Mouse (Mus musculus) midbrain, embryonic 12.5 days (tissue): ENCODE measurements around the gene Prkaa2. TPM values are rescaled to one million over a fixed set of nuclear protein-coding genes. Genes with fewer than 3 reads are reported as not detected.
"Not testable (repeated sequence)": the region's sequence is repeated elsewhere in the genome, so short reads cannot be mapped to it uniquely, and the experiment has no call there.

Source experiments
- ATAC-seq: fragments of 200-750 bp; cut with Nextera tagmentation; 2 replicates; pipeline ENCODE4 v1.8.0; 2017; ENCODE audit warnings: low read depth, moderate TSS enrichment, moderate library complexity; ENCODE audit not compliant: low FRiP score
- H3K27ac ChIP-seq: fragments of 300-500 bp; sonication (generic); replicated peaks from 2 replicates; pipeline ENCODE4 v1.5.1; 2016; ENCODE audit warnings: mild to moderate bottlenecking
- H3K27me3 ChIP-seq: fragments of 300-500 bp; sonication (generic); 2 replicates; pipeline ENCODE4 v1.6.1; 2016; ENCODE audit warnings: mild to moderate bottlenecking
- H3K36me3 ChIP-seq: fragments of 300-500 bp; sonication (generic); 2 replicates; pipeline ENCODE4 v1.6.1; 2016
- H3K4me1 ChIP-seq: fragments of 300-500 bp; sonication (generic); 2 replicates; pipeline ENCODE4 v1.6.1; 2016
- H3K4me2 ChIP-seq: fragments of 300-500 bp; sonication (generic); replicated peaks from 2 replicates; pipeline ENCODE4 v1.6.1; 2016; ENCODE audit warnings: mild to moderate bottlenecking, moderate library complexity
- H3K4me3 ChIP-seq: fragments of 300-500 bp; sonication (generic); 2 replicates; pipeline ENCODE4 v1.5.1; 2016; ENCODE audit warnings: mild to moderate bottlenecking
- H3K9ac ChIP-seq: fragments of 300-500 bp; sonication (generic); replicated peaks from 2 replicates; pipeline ENCODE4 v1.6.1; 2016; ENCODE audit warnings: mild to moderate bottlenecking, moderate library complexity
- H3K9me3 ChIP-seq: fragments of 300-500 bp; sonication (generic); 2 replicates; pipeline ENCODE4 v1.6.1; 2016; ENCODE audit warnings: mild to moderate bottlenecking
- WGBS: fragments of 180-500 bp; shearing (Covaris S2); methylation state at CpG from one replicate; pipeline ENCODE4 v1.1.7; 2016; 5-methylcytosine and 5-hydroxymethylcytosine counted together
- polyA plus RNA-seq: library from polyadenylated mRNA; unstranded; fragments of >200 nt; fragmentation: Nextera tagmentation; extraction: Ambion mirVana; gene quantifications from 2 replicates; pipeline ENCODE4 v1.2.1, GENCODE M21; 2016

The Prkaa2 gene
- polyA plus RNA-seq, 1 experiment from 2014 or later, result 6.2 TPM

DNA sequence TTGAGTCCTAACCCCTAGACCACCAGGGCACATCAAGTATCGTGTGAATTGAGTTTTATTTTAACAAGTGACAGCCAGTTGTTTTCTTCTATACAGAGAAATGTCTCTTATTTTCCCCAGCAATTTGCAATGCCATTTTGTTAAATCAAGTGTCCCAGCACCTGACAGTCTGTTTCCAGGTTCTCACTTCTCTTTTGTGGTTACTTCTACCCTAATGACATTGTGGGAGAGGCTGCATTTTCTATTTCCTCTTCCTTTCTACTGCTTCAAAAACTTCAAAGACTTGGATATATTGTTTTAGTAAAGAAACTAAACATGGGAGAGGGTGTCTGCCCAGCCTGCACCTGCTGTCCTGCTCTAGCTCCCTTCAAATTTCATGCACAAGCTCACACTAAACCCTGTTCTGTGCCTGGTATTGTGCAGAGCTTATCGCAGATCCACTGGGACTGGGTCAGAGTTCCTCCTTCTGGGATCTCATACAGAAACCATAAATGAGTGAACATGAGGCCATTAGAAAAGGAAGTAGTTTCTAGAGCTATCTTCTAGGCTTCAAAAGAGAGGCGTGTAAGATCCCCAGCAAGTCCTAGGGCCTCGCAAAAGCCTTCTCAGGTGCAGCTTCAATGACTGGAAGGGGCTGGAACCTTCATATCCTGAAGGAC lies 102.2 kb downstream of the Prkaa2 start:
- 89% methylated on average over 4 of the region's 4 CpGs for WGBS
- H3K36me3 ChIP-seq, result no peaks in the 10 kb centered on the region

DNA sequence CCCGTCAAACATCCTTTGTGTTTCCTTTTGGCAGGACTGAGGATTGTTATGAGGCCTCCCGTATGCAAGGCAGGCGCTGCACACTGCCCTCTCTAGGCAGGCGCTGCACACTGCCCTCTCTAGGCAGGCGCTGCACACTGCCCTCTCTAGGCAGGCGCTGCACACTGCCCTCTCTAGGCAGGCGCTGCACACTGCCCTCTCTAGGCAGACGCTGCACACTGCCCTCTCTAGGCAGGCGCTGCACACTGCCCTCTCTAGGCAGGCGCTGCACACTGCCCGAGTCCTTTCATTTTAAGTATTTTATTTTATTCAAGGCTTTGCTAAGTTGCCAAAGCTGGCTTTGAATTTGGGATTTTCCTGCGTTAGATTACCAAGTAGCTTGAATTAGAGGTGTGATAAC lies 105.0 kb downstream of the Prkaa2 start:
- not testable (repeated sequence) for H3K9me3 ChIP-seq, H3K9ac ChIP-seq, ATAC-seq, H3K27me3 ChIP-seq, H3K4me3 ChIP-seq, H3K36me3 ChIP-seq, H3K27ac ChIP-seq, H3K4me1 ChIP-seq, H3K4me2 ChIP-seq
- WGBS, result 83% methylated on average over 12 of the region's 12 CpGs

More for the DNA sequence above, 102.2 kb downstream of the Prkaa2 start:
- H3K9ac ChIP-seq, result no peak overlapping the region
- no peak overlapping the region for H3K4me3 ChIP-seq
- H3K9me3 ChIP-seq, result no peaks in the 10 kb centered on the region
- H3K27ac ChIP-seq, result no peak overlapping the region
- no peaks in the 10 kb centered on the region for H3K27me3 ChIP-seq
- H3K4me1 ChIP-seq, result no peaks in the 10 kb centered on the region
- no peak overlapping the region for H3K4me2 ChIP-seq
- ATAC-seq, result no peak

DNA sequence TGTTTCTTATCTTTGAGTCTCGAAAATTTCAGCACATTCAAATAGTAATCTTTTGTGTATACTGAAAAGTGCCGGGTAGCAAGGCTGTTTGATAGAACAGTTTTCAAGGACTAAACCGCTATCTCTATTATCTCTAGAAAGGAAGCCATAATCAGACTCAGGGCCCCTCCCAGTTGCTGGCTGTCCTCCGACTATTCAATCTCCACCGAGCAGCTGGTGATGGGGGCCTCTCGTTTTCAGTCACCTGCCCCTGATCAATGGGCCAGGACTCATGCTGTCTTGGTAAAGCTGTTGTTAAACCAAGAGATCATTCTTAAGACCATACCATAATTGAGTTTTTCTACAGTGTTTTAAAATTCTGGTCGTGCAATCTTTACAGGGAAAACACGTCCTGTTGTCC lies 105.6 kb downstream of the Prkaa2 start:
- 79% methylated on average over 8 of the region's 8 CpGs for WGBS
- no peak for ATAC-seq

DNA sequence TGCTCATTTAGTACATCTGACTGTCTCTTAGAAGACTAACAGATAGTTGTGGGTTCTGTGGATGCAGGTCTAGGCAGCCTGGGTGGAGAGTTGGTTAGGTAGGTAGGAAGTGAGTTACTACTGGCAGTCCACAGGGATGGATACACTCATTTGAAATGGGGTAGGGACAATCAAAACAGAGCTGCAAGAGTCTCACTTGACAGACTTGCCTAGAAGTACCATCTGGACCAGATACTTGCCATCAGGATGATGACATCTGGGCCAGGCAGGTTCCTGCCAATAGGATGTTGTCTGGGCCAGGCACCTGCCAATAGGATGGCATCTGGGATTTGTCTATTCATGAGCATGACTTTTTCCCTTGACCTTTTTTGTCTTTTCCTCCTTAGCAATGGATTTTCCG lies 108.0 kb downstream of the Prkaa2 start:
- no peak overlapping the region for H3K27ac ChIP-seq
- no peaks in the 10 kb centered on the region for H3K4me1 ChIP-seq
- H3K4me3 ChIP-seq, result no peak overlapping the region
- H3K27me3 ChIP-seq, result no peaks in the 10 kb centered on the region
- H3K36me3 ChIP-seq, result no peaks in the 10 kb centered on the region
- H3K4me2 ChIP-seq, result no peak overlapping the region
- 61% methylated on average over 1 of the region's 1 CpGs for WGBS
- H3K9me3 ChIP-seq, result no peaks in the 10 kb centered on the region
- no peak for ATAC-seq
- H3K9ac ChIP-seq, result no peak overlapping the region

More for the DNA sequence above, 105.6 kb downstream of the Prkaa2 start:
- Histone ChIP-seq H3K27ac (no peak overlapping the region), H3K9me3 (no peaks in the 10 kb centered on the region), H3K27me3 (no peaks in the 10 kb centered on the region), H3K4me2 (no peak overlapping the region), H3K4me3 (no peak overlapping the region), H3K9ac (no peak overlapping the region), H3K4me1 (no peaks in the 10 kb centered on the region), H3K36me3 (no peaks in the 10 kb centered on the region)

DNA sequence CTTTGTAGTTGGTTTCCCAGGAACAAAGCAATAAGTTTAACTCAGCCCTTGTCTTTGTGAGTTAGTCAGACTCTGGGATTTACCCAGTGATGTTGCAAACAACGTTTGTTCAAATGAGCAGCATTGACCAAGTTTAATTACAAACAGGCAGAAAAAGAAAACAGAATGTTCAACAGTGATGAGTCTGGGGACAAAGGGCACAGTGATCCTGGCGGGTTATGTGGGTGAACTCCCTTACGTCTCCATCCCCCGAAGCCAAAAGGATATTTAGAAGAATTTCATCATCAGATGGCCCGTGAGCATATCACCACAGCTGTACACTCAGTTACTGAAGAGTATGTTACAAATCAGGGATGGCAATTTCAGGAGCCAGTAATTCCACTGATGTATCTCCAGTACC lies 110.0 kb downstream of the Prkaa2 start:
- Histone ChIP-seq H3K9ac (no peak overlapping the region), H3K36me3 (no peaks in the 10 kb centered on the region), H3K27me3 (no peaks in the 10 kb centered on the region), H3K27ac (no peak overlapping the region), H3K4me3 (no peak overlapping the region), H3K4me2 (no peak overlapping the region), H3K9me3 (no peaks in the 10 kb centered on the region), H3K4me1 (no peaks in the 10 kb centered on the region)
- ATAC-seq, result no peak
- WGBS, result 76% methylated on average over 5 of the region's 5 CpGs

DNA sequence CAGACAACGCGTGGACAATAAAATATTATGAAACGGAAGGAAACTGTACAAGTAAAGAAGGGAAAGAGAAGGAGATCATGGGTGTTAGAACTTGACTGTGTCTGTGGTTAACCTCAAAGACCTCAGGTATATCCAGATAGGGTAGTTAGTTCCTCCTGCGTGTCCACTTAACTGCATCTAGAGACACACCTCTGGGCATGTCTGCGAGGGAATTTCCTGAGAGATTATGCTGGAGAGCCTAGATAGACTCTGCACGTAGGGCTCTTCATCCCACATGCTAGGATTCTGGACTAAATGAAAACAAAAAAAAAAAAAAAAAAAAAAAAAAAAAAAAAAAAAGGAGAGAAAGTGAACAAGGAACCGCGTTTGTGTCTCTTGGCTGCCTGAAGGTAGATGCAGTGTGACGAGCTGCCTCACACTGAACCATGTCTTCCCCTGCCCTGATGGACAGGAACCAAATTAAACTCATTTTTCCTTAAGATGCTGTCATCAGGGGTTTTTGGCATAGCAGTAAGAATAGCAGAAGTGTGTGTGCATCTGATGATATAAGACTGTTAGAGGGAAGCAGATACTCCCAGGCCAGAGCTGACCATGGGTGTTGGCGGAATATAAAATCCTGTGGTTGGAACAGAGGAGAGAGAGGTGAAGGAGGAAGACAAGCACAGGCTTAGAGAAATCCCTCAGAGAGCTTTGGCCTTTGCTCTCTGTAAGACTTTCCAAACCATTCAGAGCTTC lies 116.4 kb downstream of the Prkaa2 start:
- Histone ChIP-seq H3K36me3 (no peaks in the 10 kb centered on the region), H3K9ac (no peak overlapping the region), H3K4me1 (no peaks in the 10 kb centered on the region), H3K4me2 (no peak overlapping the region), H3K9me3 (no peaks in the 10 kb centered on the region), H3K4me3 (no peak overlapping the region), H3K27ac (no peak overlapping the region), H3K27me3 (no peaks in the 10 kb centered on the region)
- no peak for ATAC-seq
- WGBS, result 93% methylated on average over 10 of the region's 10 CpGs

DNA sequence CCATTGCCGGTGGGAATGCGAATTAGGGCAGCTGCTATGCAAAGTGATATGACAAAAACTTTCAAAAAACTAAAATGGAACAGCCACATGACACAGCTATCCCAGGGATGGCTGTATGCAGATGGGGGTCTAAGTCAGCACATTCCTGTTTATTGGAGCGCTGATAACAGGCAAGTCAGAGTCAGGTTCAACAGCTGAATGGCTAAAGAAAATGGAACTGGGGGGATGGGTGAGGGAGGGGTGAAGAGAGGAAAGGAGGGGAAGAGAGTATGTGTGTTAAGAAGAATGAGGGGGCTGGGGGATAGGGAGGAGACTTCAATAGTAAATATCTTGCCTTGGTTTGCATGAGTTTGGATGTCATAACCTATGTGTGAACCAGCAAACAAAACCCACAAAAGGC lies 117.4 kb downstream of the Prkaa2 start:
- Histone ChIP-seq H3K4me3 (no peak overlapping the region), H3K9me3 (no peaks in the 10 kb centered on the region), H3K4me2 (no peak overlapping the region), H3K4me1 (no peaks in the 10 kb centered on the region), H3K9ac (no peak overlapping the region), H3K27ac (no peak overlapping the region), H3K27me3 (no peaks in the 10 kb centered on the region), H3K36me3 (no peaks in the 10 kb centered on the region)
- no peak for ATAC-seq
- WGBS, result 82% methylated on average over 3 of the region's 3 CpGs

DNA sequence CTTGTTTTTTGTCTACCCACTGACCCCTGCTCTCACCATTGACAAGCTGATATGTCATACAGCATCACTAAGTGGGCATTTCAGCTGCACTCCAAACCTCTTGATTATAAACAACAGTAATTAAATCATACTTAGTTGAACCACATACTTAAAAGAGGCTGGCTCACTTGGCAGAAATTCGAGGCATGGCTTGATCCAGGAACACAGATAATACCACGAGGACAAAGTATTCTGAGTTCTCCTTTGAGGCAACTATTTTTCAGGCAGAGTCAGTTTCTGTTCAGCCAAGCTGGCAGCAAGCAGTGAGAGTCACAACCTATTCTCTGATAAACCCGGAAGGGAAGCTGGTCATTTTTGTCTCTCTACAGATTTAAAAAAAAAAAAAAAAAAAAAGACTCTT lies 119.0 kb downstream of the Prkaa2 start:
- Histone ChIP-seq H3K9ac (no peak overlapping the region), H3K36me3 (no peaks in the 10 kb centered on the region), H3K9me3 (no peaks in the 10 kb centered on the region), H3K4me1 (no peaks in the 10 kb centered on the region), H3K4me3 (no peak overlapping the region), H3K4me2 (no peak overlapping the region), H3K27ac (no peak overlapping the region), H3K27me3 (no peaks in the 10 kb centered on the region)
- no peak for ATAC-seq
- WGBS, result 75% methylated on average over 3 of the region's 3 CpGs

DNA sequence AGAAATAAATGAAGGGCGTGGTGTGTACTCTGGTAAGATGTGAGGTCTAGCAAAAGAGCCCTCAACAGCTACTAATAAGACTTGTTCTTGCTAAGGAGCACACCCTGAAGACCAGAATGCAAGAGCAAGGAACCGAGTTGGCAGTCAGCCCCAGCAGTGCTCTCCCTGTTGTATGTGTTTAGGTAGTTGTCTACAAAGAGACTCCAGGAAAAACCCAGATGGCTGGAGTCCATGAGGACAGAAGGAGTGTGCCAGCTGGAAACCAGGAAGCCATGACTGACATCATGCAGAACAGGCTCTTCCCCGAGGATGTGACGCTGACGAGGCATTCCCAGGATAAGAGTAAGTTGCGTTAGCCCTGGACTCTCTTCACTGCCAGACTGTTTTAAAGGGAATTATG lies 119.7 kb downstream of the Prkaa2 start:
- H3K27ac ChIP-seq, result no peak overlapping the region
- H3K9ac ChIP-seq, result no peak overlapping the region
- H3K4me3 ChIP-seq, result no peak overlapping the region
- H3K4me2 ChIP-seq, result no peak overlapping the region
- WGBS, result 92% methylated on average over 6 of the region's 6 CpGs
- no peaks in the 10 kb centered on the region for H3K9me3 ChIP-seq
- no peaks in the 10 kb centered on the region for H3K4me1 ChIP-seq
- H3K27me3 ChIP-seq, result no peaks in the 10 kb centered on the region
- ATAC-seq, result no peak
- no peaks in the 10 kb centered on the region for H3K36me3 ChIP-seq

DNA sequence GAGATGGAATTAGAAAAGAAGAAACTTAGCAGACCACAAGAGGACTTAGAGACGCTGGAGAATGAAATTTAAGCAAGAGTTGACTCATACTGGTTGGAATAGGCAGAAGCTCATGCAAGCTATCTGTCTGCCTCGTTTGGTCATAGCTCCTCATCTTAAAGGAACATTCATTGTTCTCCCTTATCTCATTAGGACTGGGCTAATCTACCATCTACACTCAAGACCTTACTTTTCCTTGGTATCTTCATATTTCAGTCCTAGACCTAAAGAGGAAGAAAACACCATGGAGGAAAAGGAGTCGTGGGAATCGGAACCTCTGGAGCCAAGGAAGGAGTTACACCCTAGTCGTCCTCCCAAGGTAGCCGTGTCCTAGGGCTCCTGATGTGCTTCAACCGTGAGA lies 121.0 kb downstream of the Prkaa2 start:
- whole genome bisulfite sequencing, result 89% methylated on average over 7 of the region's 7 CpGs
- Histone ChIP-seq H3K4me2 (no peak overlapping the region), H3K36me3 (no peaks in the 10 kb centered on the region), H3K9me3 (no peaks in the 10 kb centered on the region), H3K4me3 (no peak overlapping the region), H3K27me3 (no peaks in the 10 kb centered on the region), H3K27ac (no peak overlapping the region), H3K4me1 (no peaks in the 10 kb centered on the region), H3K9ac (no peak overlapping the region)
- ATAC-seq, result no peak

DNA sequence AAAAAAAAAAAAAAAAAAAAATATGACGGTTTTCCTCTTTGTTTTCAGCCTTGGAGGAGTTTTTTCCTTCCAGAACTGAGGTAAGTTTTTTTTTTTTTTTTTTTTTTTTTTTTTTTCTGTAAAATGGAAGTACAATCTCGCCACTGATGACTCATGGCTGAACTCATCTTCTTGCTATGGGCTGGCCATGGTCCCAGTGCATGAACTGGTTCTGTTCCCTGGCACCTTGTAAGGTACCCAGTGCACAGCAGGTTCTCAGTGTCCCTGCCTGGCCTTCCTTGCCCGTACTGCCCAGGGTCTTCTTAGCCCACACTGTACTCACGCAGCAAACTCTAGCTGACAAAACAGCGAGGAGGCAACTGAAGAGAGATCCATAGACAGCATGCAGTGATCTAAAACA lies 121.6 kb downstream of the Prkaa2 start:
- no peaks in the 10 kb centered on the region for H3K36me3 ChIP-seq
- no peaks in the 10 kb centered on the region for H3K27me3 ChIP-seq
- H3K4me2 ChIP-seq, result no peak overlapping the region
- no peak overlapping the region for H3K27ac ChIP-seq
- no peaks in the 10 kb centered on the region for H3K9me3 ChIP-seq
- no peaks in the 10 kb centered on the region for H3K4me1 ChIP-seq
- 80% methylated on average over 5 of the region's 5 CpGs for WGBS
- no peak overlapping the region for H3K9ac ChIP-seq
- no peak overlapping the region for H3K4me3 ChIP-seq
- no peak for ATAC-seq

DNA sequence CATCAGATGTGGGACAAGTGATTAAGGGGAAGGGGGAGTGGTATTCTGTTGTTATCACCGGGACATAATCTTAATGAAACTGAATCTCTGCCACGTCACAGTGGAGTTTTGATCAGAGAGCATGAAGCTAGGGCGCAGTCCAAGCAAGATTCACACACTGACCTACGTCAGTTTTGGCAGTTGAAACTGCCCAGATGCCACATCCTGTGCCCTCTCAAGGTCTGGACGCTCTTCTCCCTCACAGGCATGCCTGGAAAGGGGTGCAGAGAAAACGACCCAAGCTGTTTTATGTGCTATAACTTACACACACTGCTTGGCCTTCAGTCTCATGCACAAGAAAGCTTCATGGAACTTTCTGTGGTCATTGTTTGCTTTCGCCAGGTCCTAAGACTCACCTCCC lies 122.1 kb downstream of the Prkaa2 start:
- Histone ChIP-seq H3K4me1 (no peaks in the 10 kb centered on the region), H3K4me2 (no peak overlapping the region), H3K9ac (no peak overlapping the region), H3K27ac (no peak overlapping the region), H3K4me3 (no peak overlapping the region), H3K9me3 (no peaks in the 10 kb centered on the region), H3K36me3 (no peaks in the 10 kb centered on the region), H3K27me3 (no peaks in the 10 kb centered on the region)
- 87% methylated on average over 7 of the region's 7 CpGs for WGBS
- ATAC-seq, result no peak
